Mouse (Mus musculus): ENCODE data around the gene Fam189a1. TPM values are rescaled to one million over a fixed set of nuclear protein-coding genes. Genes with fewer than 3 reads are reported as not detected.

Gene Fam189a1
- polyA plus RNA-seq, 1 experiment from 2014 or later: 0.66 TPM

GRCm38 (mm10) chr7:64923918-64924317, 232.5 kb downstream of the Fam189a1 start:
- Histone ChIP-seq H3K4me2 (no peak overlapping the region), H3K9me3 (replicated peaks) (no peaks in the 10 kb centered on the region), H3K4me1 (no peaks in the 10 kb centered on the region), H3K27me3 (no peaks in the 10 kb centered on the region), H3K9ac (no peak overlapping the region), H3K27ac (no peak overlapping the region), H3K4me3 (replicated peaks) (no peak overlapping the region), H3K36me3 (no peaks in the 10 kb centered on the region)
- ATAC-seq (replicated peaks; ENCODE audit: low FRiP score): no peak
- WGBS: 77% methylated on average over 5 of the region's 5 CpGs

- no peak overlapping the region for H3K4me3 ChIP-seq (replicated peaks)
- H3K27me3 ChIP-seq: no peaks in the 10 kb centered on the region
- H3K9me3 ChIP-seq (replicated peaks): no peaks in the 10 kb centered on the region
- no peaks in the 10 kb centered on the region for H3K36me3 ChIP-seq
- H3K27ac ChIP-seq: no peak overlapping the region
- ATAC-seq (replicated peaks; ENCODE audit: low FRiP score): no peak
- H3K4me1 ChIP-seq: no peaks in the 10 kb centered on the region
- 82% methylated on average over 13 of the region's 13 CpGs for WGBS
- no peak overlapping the region for H3K9ac ChIP-seq
- H3K4me2 ChIP-seq: no peak overlapping the region
Observed at GRCm38 (mm10) chr7:64921189-64921588, 235.2 kb downstream of the Fam189a1 start.

GRCm38 (mm10) chr7:64920735-64921134, 235.6 kb downstream of the Fam189a1 start:
- 84% methylated on average over 5 of the region's 5 CpGs for WGBS
- H3K27ac ChIP-seq: no peak overlapping the region

GRCm38 (mm10) chr7:64916654-64917053, 239.7 kb downstream of the Fam189a1 start:
- Histone ChIP-seq H3K36me3 (no peaks in the 10 kb centered on the region), H3K4me2 (no peak overlapping the region), H3K4me1 (no peaks in the 10 kb centered on the region), H3K27me3 (no peaks in the 10 kb centered on the region), H3K27ac (no peak overlapping the region), H3K9ac (no peak overlapping the region), H3K4me3 (replicated peaks) (no peak overlapping the region), H3K9me3 (replicated peaks) (no peaks in the 10 kb centered on the region)
- 30% methylated on average over 7 of the region's 7 CpGs for WGBS
- no peak for ATAC-seq (replicated peaks; ENCODE audit: low FRiP score)

More at GRCm38 (mm10) chr7:64920735-64921134, 235.6 kb downstream of the Fam189a1 start:
- Histone ChIP-seq H3K4me1 (no peaks in the 10 kb centered on the region), H3K4me2 (no peak overlapping the region), H3K9ac (no peak overlapping the region), H3K36me3 (no peaks in the 10 kb centered on the region), H3K9me3 (replicated peaks) (no peaks in the 10 kb centered on the region), H3K4me3 (replicated peaks) (no peak overlapping the region), H3K27me3 (no peaks in the 10 kb centered on the region)
- no peak for ATAC-seq (replicated peaks; ENCODE audit: low FRiP score)

- Histone ChIP-seq H3K4me2 (no peak overlapping the region), H3K27me3 (no peaks in the 10 kb centered on the region), H3K4me1 (no peaks in the 10 kb centered on the region), H3K27ac (no peak overlapping the region), H3K9me3 (replicated peaks) (no peaks in the 10 kb centered on the region), H3K36me3 (no peaks in the 10 kb centered on the region), H3K4me3 (replicated peaks) (no peak overlapping the region), H3K9ac (no peak overlapping the region)
- no peak for ATAC-seq (replicated peaks; ENCODE audit: low FRiP score)
- 76% methylated on average over 2 of the region's 2 CpGs for WGBS
Observed at GRCm38 (mm10) chr7:64915121-64915520, 241.2 kb downstream of the Fam189a1 start.

GRCm38 (mm10) chr7:64911945-64912344, 244.4 kb downstream of the Fam189a1 start:
- Histone ChIP-seq H3K9ac (no peak overlapping the region), H3K9me3 (replicated peaks) (no peaks in the 10 kb centered on the region), H3K36me3 (no peaks in the 10 kb centered on the region), H3K27me3 (no peaks in the 10 kb centered on the region), H3K27ac (no peak overlapping the region), H3K4me1 (no peaks in the 10 kb centered on the region), H3K4me2 (no peak overlapping the region), H3K4me3 (replicated peaks) (no peak overlapping the region)
- ATAC-seq (replicated peaks; ENCODE audit: low FRiP score): no peak
- WGBS: 67% methylated on average over 2 of the region's 2 CpGs

- H3K9ac ChIP-seq: no peak overlapping the region
- no peaks in the 10 kb centered on the region for H3K9me3 ChIP-seq (replicated peaks)
- WGBS: 78% methylated on average over 2 of the region's 2 CpGs
- no peak overlapping the region for H3K4me3 ChIP-seq (replicated peaks)
- no peak for ATAC-seq (replicated peaks; ENCODE audit: low FRiP score)
- no peaks in the 10 kb centered on the region for H3K27me3 ChIP-seq
- H3K27ac ChIP-seq: no peak overlapping the region
- H3K36me3 ChIP-seq: no peaks in the 10 kb centered on the region
- no peak overlapping the region for H3K4me2 ChIP-seq
- no peaks in the 10 kb centered on the region for H3K4me1 ChIP-seq
Observed at GRCm38 (mm10) chr7:64910208-64910607, 246.2 kb downstream of the Fam189a1 start.

GRCm38 (mm10) chr7:64906955-64907354, 249.4 kb downstream of the Fam189a1 start:
- 79% methylated on average over 5 of the region's 5 CpGs for WGBS
- no peak for ATAC-seq (replicated peaks; ENCODE audit: low FRiP score)
- Histone ChIP-seq H3K9ac (no peak overlapping the region), H3K4me2 (no peak overlapping the region), H3K27me3 (no peaks in the 10 kb centered on the region), H3K4me3 (replicated peaks) (no peak overlapping the region), H3K9me3 (replicated peaks) (no peaks in the 10 kb centered on the region), H3K27ac (no peak overlapping the region), H3K36me3 (no peaks in the 10 kb centered on the region), H3K4me1 (no peaks in the 10 kb centered on the region)

- no peak for ATAC-seq (replicated peaks; ENCODE audit: low FRiP score)
- no peak overlapping the region for H3K4me2 ChIP-seq
Observed at GRCm38 (mm10) chr7:64905506-64905905, 250.9 kb downstream of the Fam189a1 start.

GRCm38 (mm10) chr7:64900249-64900648, 256.1 kb downstream of the Fam189a1 start:
- no peak overlapping the region for H3K27ac ChIP-seq
- H3K4me3 ChIP-seq (replicated peaks): no peak overlapping the region
- no peaks in the 10 kb centered on the region for H3K36me3 ChIP-seq
- H3K9me3 ChIP-seq (replicated peaks): no peaks in the 10 kb centered on the region
- WGBS: 82% methylated on average over 2 of the region's 2 CpGs
- H3K9ac ChIP-seq: no peak overlapping the region
- H3K4me2 ChIP-seq: no peak overlapping the region
- no peaks in the 10 kb centered on the region for H3K27me3 ChIP-seq
- no peaks in the 10 kb centered on the region for H3K4me1 ChIP-seq
- ATAC-seq (replicated peaks; ENCODE audit: low FRiP score): no peak

More at GRCm38 (mm10) chr7:64905506-64905905, 250.9 kb downstream of the Fam189a1 start:
- H3K4me3 ChIP-seq (replicated peaks): no peak overlapping the region
- WGBS: 86% methylated on average over 3 of the region's 3 CpGs
- H3K9me3 ChIP-seq (replicated peaks): no peaks in the 10 kb centered on the region
- H3K27ac ChIP-seq: no peak overlapping the region
- no peaks in the 10 kb centered on the region for H3K36me3 ChIP-seq
- no peak overlapping the region for H3K9ac ChIP-seq
- no peaks in the 10 kb centered on the region for H3K4me1 ChIP-seq
- H3K27me3 ChIP-seq: no peaks in the 10 kb centered on the region

GRCm38 (mm10) chr7:64896587-64896986, 259.8 kb downstream of the Fam189a1 start:
- ATAC-seq (replicated peaks; ENCODE audit: low FRiP score): no peak
- Histone ChIP-seq H3K27me3 (no peaks in the 10 kb centered on the region), H3K9ac (no peak overlapping the region), H3K36me3 (no peaks in the 10 kb centered on the region), H3K27ac (no peak overlapping the region), H3K4me3 (replicated peaks) (no peak overlapping the region), H3K9me3 (replicated peaks) (no peaks in the 10 kb centered on the region), H3K4me1 (no peaks in the 10 kb centered on the region), H3K4me2 (no peak overlapping the region)
- 92% methylated on average over 6 of the region's 6 CpGs for WGBS

GRCm38 (mm10) chr7:64895685-64896101, 260.7 kb downstream of the Fam189a1 start:
- Histone ChIP-seq H3K27ac (no peak overlapping the region), H3K9ac (no peak overlapping the region), H3K4me1 (no peaks in the 10 kb centered on the region), H3K36me3 (no peaks in the 10 kb centered on the region), H3K4me3 (replicated peaks) (no peak overlapping the region), H3K27me3 (no peaks in the 10 kb centered on the region), H3K4me2 (no peak overlapping the region), H3K9me3 (replicated peaks) (no peaks in the 10 kb centered on the region)
- ATAC-seq (replicated peaks; ENCODE audit: low FRiP score): peak; percentile 66; the same call in 1 of the 2 replicates
- WGBS: 29% methylated on average over 5 of the region's 5 CpGs

- H3K9me3 ChIP-seq (replicated peaks): no peaks in the 10 kb centered on the region
- H3K9ac ChIP-seq: no peak overlapping the region
- no peak overlapping the region for H3K4me2 ChIP-seq
- no peaks in the 10 kb centered on the region for H3K4me1 ChIP-seq
- ATAC-seq (replicated peaks; ENCODE audit: low FRiP score): no peak
- no peak overlapping the region for H3K4me3 ChIP-seq (replicated peaks)
- no peak overlapping the region for H3K27ac ChIP-seq
- WGBS: 59% methylated on average over 3 of the region's 3 CpGs
- no peaks in the 10 kb centered on the region for H3K36me3 ChIP-seq
- no peaks in the 10 kb centered on the region for H3K27me3 ChIP-seq
Observed at GRCm38 (mm10) chr7:64891139-64891538, 265.2 kb downstream of the Fam189a1 start.

All from kidney, embryonic 15.5 days (tissue).